Mouse (Mus musculus) kidney, postnatal 25 days (tissue): Measurements from ENCODE around the gene 2810006K23Rik.
"Not testable (repeated sequence)": the region's sequence is repeated elsewhere in the genome, so short reads cannot be mapped to it uniquely, and the experiment has no call there.

Source experiments
- DNase-seq, 2 experiments: peaks; one replicate each; pipeline ENCODE4 v3.0.0; 2021; ENCODE audit warnings: mixed read lengths in 2 of 2

Gene 2810006K23Rik

DNA sequence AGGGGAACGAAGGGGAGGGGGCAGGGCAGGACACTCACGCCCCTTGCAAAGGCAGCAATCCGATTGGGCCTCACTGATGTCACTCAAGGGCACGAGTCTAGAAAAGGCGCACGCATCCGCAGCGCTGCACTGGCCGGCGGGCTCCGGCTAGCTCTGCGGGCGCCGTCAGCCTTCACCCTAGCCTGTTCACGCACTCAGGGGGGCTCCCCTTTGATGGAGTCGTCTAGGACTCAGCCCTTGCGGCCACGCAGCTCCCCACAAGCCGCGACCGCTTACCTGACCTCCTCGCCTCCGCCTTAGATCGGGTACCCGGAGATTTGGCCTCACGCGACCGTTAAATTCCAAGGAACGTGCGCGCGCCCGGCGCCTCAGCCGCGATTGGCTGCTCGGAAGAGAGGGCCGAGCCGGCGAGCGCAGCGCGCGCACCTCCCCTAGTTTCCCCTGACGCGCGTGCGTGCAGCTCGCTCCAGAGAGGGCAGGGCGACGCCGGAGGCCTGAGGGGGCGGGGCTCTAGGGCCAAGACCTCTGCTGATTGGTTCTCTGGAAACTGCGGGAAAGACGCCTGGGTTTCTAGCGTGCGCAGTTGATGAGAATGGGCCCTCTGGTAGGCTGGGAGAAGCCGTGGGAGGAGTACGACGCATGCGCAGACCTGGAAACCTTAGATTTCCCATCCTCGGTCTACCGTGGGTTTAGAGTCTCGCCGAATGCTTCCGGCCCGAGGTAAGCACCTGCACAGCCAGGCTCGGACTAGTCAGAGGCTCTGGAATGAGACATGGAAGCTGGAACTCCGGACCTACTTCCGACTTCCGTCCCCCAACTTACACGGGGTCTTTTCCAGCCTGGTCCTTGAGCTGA lies at the start of gene 2810006K23Rik, which contains the start of gene Mphosph9:
Gene 2810006K23Rik, plus strand, starts transcription at position 580 of the 855 bp plus-strand sequence.
Gene Mphosph9, minus strand, starts transcription at position 463 of the 855 bp plus-strand sequence.
- DNase-seq = peak; percentile 99 to 100

DNA sequence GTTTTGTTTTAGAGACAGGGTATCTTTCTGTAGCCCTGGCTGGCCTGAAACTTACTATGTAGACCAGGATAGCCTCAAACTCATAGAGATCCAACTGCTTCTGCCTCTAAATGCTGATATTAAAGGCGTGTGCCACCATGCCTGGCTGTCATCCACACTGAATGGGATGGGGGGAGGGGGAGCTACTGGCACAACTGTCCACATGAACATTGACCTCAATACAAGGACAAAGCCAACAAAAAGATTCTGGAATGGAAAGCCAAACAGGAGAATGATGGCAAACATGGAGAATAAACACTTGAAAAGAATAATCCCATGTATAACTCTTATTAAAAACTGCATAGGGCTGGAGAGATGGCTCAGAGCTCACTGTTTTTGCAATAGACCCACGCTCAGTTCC lies 45.0 kb upstream of the 2810006K23Rik start:
- no peak for DNase-seq

DNA sequence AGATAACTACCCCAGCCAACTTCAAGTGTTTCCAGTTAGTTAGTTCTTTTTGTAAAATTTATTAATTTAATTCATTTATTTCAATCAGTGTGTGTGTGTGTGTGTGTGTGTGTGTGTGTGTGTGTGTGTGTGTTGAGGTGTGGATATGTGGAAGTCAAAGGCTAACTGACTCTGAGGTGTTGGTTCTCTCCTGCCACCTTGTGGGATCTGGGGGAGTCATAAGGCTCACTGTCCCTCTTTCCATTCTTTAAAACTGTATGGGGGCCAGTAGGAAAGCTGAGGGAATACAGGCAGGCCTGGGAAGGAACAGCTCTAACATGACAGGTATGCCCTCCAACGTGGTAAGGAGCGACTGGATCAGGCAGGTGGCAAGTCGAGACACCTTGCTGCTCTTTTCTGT lies 43.6 kb upstream of the 2810006K23Rik start:
- peak in 1 of 2 experiments; percentile 45 for DNase-seq

DNA sequence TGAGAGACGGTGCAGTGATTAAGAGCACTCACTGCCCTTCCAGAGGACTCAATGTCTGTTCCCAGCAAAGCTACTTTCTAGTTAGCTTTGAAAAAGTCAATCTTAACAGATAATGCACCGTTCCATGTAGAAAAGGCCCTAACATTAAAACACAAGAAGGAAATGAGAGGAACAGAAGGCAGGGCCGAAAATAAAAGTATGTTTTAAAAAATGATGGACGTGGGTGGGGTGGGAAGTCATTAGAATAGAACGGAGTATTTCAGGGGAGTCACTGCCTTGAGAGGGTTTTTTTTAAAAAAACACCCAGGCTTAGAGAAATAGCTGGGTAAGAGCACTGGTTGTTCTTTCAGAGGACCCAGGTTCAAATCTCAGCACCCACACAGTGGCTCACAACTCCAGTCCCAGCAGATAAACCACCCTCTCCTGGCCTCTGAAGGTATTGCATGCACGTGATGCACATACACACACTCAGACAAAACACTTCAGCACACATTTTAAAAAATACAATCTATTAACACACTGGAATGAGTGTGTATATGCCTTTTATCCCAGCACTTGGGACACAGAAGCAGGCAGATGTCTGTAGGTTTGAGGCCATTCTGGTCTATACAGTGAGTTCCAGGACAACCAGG lies 40.2 kb upstream of the 2810006K23Rik start:
- DNase-seq = no peak

DNA sequence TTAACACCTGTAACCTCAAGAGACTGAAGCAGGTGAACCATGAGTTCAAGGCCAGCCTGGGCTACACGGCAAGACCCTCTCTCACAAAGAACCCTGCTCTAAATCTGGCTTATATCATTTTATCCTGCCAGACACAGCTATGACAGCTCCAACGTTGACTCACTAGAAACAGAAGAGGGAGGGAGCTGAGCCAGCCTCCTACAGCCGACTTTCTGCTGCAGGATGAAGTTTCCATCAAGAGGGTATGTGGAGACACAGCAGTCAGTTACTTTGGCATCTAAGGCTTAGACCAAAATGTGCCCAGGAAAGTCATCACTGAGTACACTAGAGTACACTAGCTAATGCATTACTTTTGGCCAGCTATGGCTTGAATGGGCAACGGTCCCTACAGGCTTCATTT lies 37.7 kb upstream of the 2810006K23Rik start:
- DNase-seq = no peak

DNA sequence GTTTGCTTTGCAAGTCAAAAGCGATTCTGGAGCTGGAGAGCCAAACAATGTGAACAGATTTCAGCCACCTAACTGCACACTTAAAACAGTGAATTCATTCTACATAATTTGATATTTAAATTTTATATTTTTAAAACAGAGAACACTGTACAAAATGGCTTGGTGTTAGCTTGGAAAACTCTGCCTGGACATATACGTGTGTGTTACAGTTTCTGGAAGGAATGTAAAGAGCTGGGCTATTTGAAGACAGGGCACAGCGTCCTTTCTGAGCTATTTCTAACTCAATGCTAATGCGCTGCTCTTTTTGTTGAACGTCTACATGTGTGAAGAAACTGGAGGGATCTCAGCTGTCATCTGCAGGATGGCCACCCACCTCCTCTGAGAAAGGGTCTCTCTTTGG lies 33.9 kb upstream of the 2810006K23Rik start:
- peak in 1 of 2 experiments; percentile 15 for DNase-seq

DNA sequence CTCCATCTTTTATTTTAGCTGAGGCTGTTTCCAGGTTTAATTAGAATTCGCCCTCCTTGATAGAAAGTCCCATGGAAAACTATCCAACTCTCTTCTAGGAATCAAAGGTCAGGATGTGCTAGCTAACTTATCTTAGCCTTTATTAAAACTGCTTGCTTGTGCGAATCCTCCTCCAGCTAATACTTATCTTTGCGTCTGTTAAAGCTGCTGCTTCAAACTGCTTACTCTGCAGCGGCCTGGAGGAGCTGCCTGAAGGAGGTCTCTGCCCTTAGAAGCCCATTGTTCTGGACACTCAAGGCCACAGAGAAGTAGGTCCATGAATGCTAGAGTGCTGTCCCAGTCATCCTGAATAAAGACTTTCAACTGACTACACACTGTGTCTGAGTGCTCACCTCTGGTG lies 31.4 kb upstream of the 2810006K23Rik start:
- no peak for DNase-seq

DNA sequence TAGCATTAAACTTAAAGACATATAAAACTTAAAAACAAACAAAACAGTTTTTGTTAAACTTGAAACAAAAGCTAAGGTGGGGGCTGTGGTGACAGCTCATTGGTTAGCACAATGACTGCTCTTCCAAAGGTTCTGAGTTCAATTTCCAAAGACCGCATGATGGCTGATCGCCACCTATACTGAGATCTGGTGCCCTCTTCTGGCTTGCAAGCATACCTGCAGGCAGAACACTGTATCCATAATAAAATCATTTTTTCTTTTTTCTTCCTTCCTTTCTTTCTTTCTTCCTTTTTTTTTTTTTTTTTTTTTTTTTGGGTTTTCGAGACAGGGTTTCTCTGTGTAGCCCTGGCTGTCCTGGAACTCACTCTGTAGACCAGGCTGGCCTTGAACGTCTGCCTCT lies 28.6 kb upstream of the 2810006K23Rik start:
- not testable (repeated sequence) for DNase-seq

DNA sequence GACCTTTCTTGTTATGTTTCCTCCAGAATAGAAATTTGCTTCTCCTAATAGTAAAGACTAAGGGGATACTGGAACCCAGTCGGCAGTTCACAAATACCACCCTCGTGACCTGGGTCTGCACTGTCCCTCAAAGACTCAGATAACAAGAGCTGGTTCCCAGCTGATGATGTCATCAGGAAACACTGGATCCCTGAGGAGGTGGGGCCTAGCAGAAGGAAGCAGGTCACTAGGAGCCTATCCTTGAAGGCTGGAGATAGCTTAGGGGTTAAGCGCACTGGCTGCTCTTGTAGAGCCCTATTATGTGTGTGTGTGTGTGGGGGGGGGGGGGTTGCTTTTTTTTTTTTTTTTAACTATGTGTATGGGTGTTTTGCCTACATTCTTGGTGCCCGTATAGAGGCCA lies 27.8 kb upstream of the 2810006K23Rik start:
- no peak for DNase-seq

DNA sequence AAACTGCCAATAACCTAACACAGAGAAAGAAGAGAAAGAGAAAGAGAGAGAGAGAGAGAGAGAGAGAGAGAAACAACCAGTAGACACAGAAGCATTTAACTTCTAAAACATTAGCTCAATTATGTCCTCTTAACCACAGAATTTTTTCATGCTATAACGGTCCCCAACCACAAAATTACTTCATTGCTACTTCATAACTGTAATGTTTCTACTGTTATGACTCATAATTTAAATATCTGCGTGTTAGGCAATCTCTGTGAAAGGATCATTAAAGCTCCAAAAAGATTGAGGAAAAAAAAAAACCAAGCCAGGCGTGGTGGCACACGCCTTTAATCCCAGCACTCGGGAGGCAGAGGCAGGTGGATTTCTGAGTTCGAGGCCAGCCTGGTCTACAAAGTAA lies 25.0 kb upstream of the 2810006K23Rik start:
- not testable (repeated sequence) for DNase-seq

DNA sequence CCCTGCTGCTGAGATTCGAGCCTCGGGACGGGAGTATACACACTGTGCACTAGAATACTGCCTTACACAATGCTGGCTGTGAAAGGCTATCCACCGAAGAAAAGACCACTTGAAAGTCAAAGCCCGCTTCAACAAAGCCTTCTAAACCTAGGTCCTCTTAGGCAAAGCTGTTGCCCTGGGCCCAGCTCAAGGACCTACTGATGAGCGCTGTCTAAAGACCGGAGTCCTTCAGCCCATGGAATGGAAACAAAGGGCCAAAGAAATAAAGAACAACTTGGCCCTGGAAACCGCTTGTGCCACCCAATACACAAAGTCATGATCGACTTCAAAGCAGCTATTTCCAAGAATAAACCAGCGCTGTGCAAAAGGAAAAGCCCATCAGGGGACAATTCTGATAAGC lies 18.7 kb upstream of the 2810006K23Rik start:
- DNase-seq = no peak

DNA sequence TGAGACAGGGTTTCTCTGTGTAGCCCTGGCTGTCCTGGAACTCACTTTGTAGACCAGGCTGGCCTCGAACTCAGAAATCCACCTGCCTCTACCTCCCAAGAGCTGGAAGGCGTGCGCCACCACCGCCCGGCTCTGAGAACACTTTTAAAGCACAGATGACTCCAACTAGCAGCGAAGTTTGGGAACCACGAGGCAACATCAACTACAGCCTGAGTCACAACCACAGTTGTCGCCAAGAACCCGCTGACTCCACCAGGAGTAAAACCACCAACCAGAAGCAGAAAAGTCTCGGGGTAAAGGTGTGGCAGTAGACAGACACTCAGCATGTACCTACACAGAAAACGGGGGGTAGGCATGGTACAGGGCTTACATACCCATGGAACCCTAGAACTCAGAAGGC lies 17.8 kb upstream of the 2810006K23Rik start:
- no peak for DNase-seq

DNA sequence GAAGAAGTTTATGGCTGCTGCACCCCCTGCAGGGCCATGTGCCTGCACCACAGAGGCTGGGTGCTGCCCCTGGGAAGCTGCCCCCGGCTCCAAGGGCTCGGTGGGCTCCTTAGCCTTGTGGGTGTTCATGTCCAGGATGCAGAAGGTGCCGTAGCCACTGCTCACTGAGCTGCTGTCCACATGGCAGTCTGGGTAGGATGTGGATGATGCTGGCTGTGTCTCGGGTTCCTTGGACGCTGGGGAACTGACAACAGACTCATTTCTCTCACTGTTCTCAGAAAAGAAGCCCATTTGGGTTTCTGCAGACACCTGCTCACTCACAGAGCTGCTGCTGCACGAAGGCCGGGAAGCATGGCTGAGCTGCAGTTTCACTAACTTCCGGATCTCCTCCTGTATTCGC lies 12.4 kb upstream of the 2810006K23Rik start:
- DNase-seq = no peak

DNA sequence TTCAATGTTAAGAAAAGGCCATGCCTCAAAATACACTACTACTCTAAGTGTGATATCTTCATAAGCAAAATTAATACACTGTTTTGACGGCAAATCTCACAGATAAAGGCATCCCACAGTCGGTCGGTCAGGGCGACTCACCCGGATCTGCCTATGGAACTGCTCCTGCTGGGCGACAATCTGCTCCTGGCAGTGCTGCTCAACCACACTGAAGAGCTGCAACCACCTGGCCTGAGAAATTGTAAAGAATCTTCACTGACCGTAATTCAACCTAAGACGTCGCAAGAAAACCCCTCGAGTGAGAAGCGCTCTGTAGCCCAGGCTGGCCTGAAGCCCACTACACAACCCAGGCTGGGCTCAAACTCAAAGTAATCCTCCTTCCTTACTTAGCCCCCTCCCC lies 11.9 kb upstream of the 2810006K23Rik start:
- peak in 1 of 2 experiments; percentile 6 for DNase-seq

DNA sequence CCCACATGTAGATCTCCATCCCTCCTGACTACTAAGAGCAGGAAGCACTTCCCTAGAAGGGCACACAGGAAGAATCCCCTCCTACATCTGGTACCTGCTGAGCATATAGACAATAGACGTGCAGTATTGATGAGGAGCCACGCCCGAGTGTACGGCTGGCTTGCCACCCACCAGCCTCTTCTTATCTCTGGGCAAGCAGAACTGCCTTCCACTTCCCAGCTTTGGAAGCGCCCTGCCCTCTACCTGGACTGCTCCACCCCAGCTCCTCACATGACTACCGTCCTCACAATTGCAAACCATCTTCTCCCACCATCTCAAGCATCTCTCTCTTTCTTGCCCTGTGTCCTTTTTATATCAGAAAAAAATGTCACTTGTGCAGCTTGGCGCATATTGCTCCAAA lies 10.2 kb upstream of the 2810006K23Rik start:
- no peak for DNase-seq

DNA sequence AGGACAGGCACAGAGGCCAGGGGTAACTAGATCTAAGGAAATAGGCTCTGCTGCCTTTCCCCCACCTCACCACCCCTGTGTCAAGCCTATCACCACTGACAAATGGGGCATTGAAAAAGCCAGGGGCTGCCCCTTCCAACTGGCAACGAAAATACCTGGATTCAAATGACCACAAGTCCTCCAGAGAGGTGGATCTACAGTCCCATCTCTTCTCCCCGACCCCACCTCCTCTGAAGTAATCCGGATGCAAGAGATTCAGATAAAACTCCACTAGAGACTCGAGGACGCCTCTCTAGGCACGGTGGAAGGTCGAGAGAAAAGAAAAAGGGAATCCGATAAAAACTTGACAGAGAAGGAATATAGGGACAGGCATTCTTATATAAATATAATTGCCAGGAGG lies 1.1 kb upstream of the 2810006K23Rik start:
- DNase-seq = peak in 1 of 2 experiments; percentile 18

DNA sequence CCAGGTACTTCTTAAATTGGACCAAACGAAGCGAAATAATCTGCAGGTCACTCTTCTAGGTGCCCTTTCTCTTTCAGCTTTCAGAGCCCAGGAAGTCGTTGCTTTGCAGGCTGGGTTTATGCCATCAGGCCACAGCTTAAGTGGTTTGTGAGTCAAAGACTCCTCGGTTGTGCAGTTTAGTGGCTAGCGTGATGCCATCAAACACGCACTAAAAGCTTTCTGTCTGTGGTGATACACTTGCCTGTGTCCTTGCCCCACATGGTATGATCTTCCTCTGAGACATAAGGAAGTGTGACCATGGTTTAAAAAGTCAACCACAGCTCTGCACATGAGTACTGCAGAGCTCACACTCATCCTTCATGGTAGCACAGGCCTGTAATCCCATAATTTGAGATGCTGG lies 2.2 kb downstream of the 2810006K23Rik start:
- peak in 1 of 2 experiments; percentile 19 for DNase-seq

DNA sequence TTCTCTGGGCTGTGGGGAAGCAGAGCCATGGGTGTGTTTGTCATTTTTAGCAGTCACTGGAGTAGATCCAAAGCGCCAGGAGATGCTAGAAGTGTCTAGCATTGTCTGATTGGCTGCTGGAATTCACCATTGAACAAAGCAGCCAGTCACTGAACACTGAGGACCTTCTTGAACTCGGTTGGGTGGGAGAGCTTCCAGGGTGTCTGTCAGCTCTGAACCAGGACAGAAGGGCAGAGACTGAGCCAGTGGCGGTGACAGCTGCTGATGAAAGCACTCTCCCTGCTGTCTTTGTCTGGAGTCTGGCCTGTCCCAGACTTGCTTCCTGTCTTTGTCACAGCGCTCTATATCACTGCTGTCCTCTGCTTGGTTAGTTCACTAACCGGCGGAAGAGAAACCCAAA lies 6.5 kb downstream of the 2810006K23Rik start:
- peak; percentile 67 to 87 for DNase-seq

DNA sequence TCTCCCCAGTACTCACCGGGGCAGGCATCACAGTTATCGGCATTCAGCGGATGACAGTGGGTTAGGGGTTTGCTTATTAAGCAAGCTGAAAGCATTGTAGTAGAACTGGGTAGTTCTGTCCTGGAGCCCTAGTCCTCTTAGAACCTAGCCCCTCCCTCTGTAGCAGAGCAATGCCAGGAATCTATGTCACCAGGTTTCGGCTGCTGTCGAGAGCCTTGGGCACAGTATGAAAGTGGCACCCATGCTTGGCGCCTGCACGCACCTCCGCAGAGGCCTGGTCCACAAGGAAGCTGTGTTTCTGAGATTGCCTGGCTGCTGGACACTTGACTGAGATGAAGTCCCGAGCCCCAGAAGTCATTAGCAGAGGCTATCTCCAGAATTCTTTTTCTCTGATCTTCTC lies 9.2 kb downstream of the 2810006K23Rik start:
- DNase-seq = peak in 1 of 2 experiments; percentile 32

DNA sequence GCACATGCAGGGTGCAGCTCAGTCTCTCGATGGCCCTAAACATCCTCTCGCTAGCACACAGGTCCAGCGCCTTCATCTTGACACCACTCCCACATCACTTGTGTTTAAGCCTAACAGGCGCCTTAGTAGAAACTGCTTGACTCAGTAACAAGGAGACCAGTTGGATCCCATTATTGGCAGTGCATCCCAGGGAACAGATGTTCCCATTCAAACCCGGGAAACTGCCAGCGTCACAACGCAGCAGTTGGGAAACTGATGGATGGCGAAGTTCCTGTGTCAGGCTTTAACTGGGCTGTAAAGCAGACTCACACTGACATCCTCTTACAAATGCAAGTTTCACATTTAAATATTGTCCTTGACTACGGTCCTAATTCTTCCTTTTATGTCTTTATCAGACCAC lies 10.0 kb downstream of the 2810006K23Rik start:
- DNase-seq = peak; percentile 47 to 55

DNA sequence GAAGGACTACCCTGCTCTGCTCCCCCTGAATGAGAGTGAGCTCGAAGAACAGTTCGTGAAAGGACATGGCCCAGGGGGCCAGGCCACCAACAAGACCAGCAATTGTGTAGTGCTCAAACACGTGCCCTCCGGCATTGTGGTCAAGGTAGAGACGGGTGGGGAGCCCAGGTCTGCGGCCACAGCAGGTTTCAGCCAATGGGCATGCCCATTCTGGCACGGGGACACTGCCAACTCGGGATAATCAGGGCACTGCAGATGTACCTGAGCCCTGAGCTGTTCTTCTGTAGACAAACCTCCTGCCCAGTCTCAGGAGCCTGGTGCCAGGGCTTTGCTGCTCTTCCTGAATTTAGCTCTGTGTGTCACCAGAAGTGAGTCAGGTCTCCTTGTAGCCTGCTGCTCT lies 10.9 kb downstream of the 2810006K23Rik start:
- no peak for DNase-seq

DNA sequence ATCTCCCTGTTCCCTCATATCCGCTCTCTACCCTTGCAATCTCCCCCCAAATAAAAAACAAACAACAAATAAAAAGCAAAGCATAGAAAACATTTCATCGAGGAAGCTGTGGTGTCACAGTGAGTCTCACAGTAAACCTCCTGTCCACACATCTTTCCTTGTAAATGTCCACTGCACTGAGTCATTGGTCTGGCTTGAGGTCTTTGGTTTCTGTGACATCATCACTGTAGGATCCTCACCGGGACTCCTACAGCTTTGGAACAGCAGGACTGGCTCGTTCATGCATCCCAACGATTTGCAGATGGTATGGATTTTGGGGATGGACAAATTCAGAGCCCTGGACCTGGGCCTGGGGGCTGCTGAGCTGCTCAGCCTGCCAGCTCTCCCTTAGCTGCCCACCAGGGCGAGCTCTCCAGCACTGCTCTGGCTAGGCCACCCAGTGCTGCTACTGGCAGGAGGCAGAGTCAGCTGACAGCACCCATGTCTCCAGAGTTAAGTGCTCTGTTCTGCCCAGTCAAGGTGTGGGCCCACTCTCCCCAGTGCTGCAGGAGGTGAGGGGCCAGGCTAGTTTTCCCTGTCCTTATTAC lies 14.0 kb downstream of the 2810006K23Rik start:
- DNase-seq = peak in 1 of 2 experiments; percentile 32

DNA sequence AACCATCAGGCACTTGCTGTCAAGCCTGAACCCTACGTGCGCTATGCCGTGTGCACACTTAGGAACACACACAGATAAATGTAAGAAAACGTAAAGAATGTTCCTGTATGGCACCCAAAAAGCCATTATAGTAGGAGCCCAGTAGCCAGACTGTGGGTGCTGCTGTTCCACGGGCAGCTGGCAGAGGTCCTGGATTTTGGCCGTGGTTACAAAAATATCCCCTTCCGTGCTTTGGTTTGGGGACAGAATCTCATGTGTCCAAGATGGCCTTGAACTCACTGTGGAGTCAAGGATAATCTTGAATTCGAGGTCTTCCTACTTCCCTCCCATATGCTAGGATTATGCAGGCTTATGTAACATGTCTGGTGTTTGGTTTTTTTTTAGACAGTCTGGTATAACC lies 15.0 kb downstream of the 2810006K23Rik start:
- DNase-seq = no peak

DNA sequence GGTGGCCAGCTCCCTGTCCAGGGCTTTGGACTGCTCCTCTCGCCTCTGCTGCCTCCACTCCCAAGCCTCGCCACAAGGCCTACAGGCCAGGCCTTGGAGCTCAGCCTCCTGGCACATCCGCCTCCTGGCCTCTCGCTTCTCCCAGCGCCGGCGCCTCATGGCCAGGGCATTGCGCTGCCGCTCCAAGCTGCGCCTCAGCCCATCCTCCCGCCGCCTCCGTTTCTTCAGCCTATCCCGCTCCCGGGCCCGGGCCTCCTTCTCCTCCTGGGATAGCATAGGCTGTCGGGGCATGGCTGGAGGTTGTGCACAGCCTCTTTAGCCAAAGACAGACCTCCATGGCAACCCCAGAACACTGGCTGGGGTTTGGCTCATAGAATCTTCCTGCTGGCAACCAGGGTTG lies 21.3 kb downstream of the 2810006K23Rik start:
- DNase-seq = no peak
